Mouse (Mus musculus) urinary bladder, adult 2 months (tissue): Measurements from ENCODE around the gene Frs3. TPM values are rescaled to one million over a fixed set of nuclear protein-coding genes. Genes with fewer than 3 reads are reported as not detected.
"Not testable (repeated sequence)": the region's sequence is repeated elsewhere in the genome, so short reads cannot be mapped to it uniquely, and the experiment has no call there.

Source experiments
- DNase-seq: peaks from one replicate; pipeline ENCODE4 v3.0.0; 2022; ENCODE audit warnings: low spot score
- polyA plus RNA-seq: library from polyadenylated mRNA; depleted of rRNA; stranded (reverse); fragments of >200 nt; gene quantifications from 2 replicates; pipeline ENCODE4 v1.2.3, GENCODE M21; 2012; rRNA removed

Gene Frs3
- 8.1 and 10.1 TPM in 2 replicates for polyA plus RNA-seq

GRCm38 (mm10) chr17:47688608-47689575 is at the start of gene Frs3:
Frs3 (plus strand) TSS chr17:47689030.
- DNase-seq: peak; percentile 62

- DNase-seq: no peak
Observed at GRCm38 (mm10) chr17:47642992-47643391, 45.8 kb upstream of the Frs3 start.

GRCm38 (mm10) chr17:47646683-47647082 is 42.1 kb upstream of the Frs3 start:
- DNase-seq: peak; percentile 23

GRCm38 (mm10) chr17:47648966-47649365 is 39.9 kb upstream of the Frs3 start:
- DNase-seq: no peak

- DNase-seq: no peak
Observed at GRCm38 (mm10) chr17:47651953-47652352, 36.9 kb upstream of the Frs3 start.

- not testable (repeated sequence) for DNase-seq
Observed at GRCm38 (mm10) chr17:47654346-47654745, 34.5 kb upstream of the Frs3 start.

- DNase-seq: no peak
Observed at GRCm38 (mm10) chr17:47655697-47656096, 33.1 kb upstream of the Frs3 start.

- no peak for DNase-seq
Observed at GRCm38 (mm10) chr17:47657901-47658300, 30.9 kb upstream of the Frs3 start.

- no peak for DNase-seq
Observed at GRCm38 (mm10) chr17:47658741-47659243, 30.0 kb upstream of the Frs3 start.

- no peak for DNase-seq
Observed at GRCm38 (mm10) chr17:47663009-47663713, 25.7 kb upstream of the Frs3 start.

GRCm38 (mm10) chr17:47664474-47664873 is 24.4 kb upstream of the Frs3 start:
- no peak for DNase-seq

- no peak for DNase-seq
Observed at GRCm38 (mm10) chr17:47669166-47669565, 19.7 kb upstream of the Frs3 start.

GRCm38 (mm10) chr17:47671988-47672310 is 16.9 kb upstream of the Frs3 start:
- no peak for DNase-seq

- peak; percentile 56 for DNase-seq
Observed at GRCm38 (mm10) chr17:47672311-47673111, 16.3 kb upstream of the Frs3 start.

GRCm38 (mm10) chr17:47676581-47676980 is 12.2 kb upstream of the Frs3 start:
- DNase-seq: no peak

GRCm38 (mm10) chr17:47678238-47678637 is 10.6 kb upstream of the Frs3 start:
- no peak for DNase-seq

GRCm38 (mm10) chr17:47678702-47679101 is 10.1 kb upstream of the Frs3 start:
- no peak for DNase-seq

- no peak for DNase-seq
Observed at GRCm38 (mm10) chr17:47682836-47683235, 6.0 kb upstream of the Frs3 start.

GRCm38 (mm10) chr17:47687409-47688343 is 1.2 kb upstream of the Frs3 start:
- peak; percentile 75 for DNase-seq

GRCm38 (mm10) chr17:47688344-47688607 is 554 bp upstream of the Frs3 start, which contains the start of gene Tomm6:
Tomm6 (minus strand) TSS chr17:47688386.
- no peak for DNase-seq

GRCm38 (mm10) chr17:47689894-47690293 is 1.1 kb downstream of the Frs3 start:
- no peak for DNase-seq
